Mouse (Mus musculus) liver, embryonic 14.5 days (tissue): ENCODE results near the gene Rufy4. TPM values are rescaled to one million over a fixed set of nuclear protein-coding genes. Genes with fewer than 3 reads are reported as not detected.

Experiments
- ATAC-seq: fragments of 200-750 bp; cut with Nextera tagmentation; 2 replicates; pipeline ENCODE4 v1.8.0; 2017; ENCODE audit warnings: moderate number of reproducible peaks, mild to moderate bottlenecking, moderate library complexity; ENCODE audit not compliant: insufficient read depth
- DNase-seq, 3 experiments: peaks; one replicate each; pipeline ENCODE4 v3.0.0-alpha.2; 2012 to 2013; ENCODE audit warnings: low read depth in 3 of 3, low spot score in 3 of 3
- H3K27ac ChIP-seq: fragments of 300-500 bp; sonication (generic); 2 replicates; pipeline ENCODE4 v1.5.1; 2014; ENCODE audit warnings: moderate library complexity, mild to moderate bottlenecking, control low read depth, inconsistent platforms
- H3K27me3 ChIP-seq: fragments of 300-500 bp; sonication (generic); 2 replicates; pipeline ENCODE4 v1.6.1; 2014; ENCODE audit warnings: mild to moderate bottlenecking, low read length, moderate library complexity; ENCODE audit not compliant: control insufficient read depth, insufficient read depth
- H3K36me3 ChIP-seq: fragments of 300-500 bp; sonication (generic); replicated peaks from 2 replicates; pipeline ENCODE4 v1.6.1; 2014; ENCODE audit warnings: low read depth; ENCODE audit not compliant: control insufficient read depth, insufficient read depth
- H3K4me1 ChIP-seq, 2 experiments: fragments of 200-500 bp in 1 of 2; fragments of 300-500 bp in 1 of 2; sonication (generic) in 1 of 2; replicated peaks; 2 replicates each; pipeline ENCODE4 v1.6.1; 2012 to 2014; ENCODE audit warnings: antibody characterized with exemption in 1 of 2, inconsistent platforms in 1 of 2, low read length in 1 of 2; ENCODE audit not compliant: control insufficient read depth in 2 of 2, insufficient read depth in 2 of 2
- H3K4me2 ChIP-seq: fragments of 300-500 bp; sonication (generic); 2 replicates; pipeline ENCODE4 v1.6.1; 2014; ENCODE audit warnings: low read depth, mild to moderate bottlenecking, control low read depth, moderate library complexity
- H3K4me3 ChIP-seq, 2 experiments: fragments of 200-500 bp in 1 of 2; fragments of 300-500 bp in 1 of 2; sonication (generic) in 1 of 2; 2 replicates each; pipeline ENCODE4 v1.5.1; 2012 to 2014; ENCODE audit warnings: low read depth in 2 of 2, low read length in 2 of 2, mild to moderate bottlenecking in 2 of 2, control low read depth in 1 of 2, inconsistent platforms in 1 of 2, moderate library complexity in 1 of 2; ENCODE audit not compliant: insufficient read depth in 1 of 2
- H3K9ac ChIP-seq: fragments of 300-500 bp; sonication (generic); replicated peaks from 2 replicates; pipeline ENCODE4 v1.6.1; 2014; ENCODE audit warnings: mild to moderate bottlenecking, control low read depth, moderate library complexity
- H3K9me3 ChIP-seq: fragments of 300-500 bp; sonication (generic); 2 replicates; pipeline ENCODE4 v1.6.1; 2016; ENCODE audit warnings: low read length, mixed read lengths; ENCODE audit not compliant: control insufficient read depth
- CTCF ChIP-seq: IDR thresholded peaks from 2 replicates; pipeline ENCODE4 v1.5.1; 2016; ENCODE audit warnings: antibody characterized with exemption, low read depth, control low read depth
- EP300 ChIP-seq: IDR thresholded peaks from 2 replicates; pipeline ENCODE4 v1.6.1; 2016; ENCODE audit warnings: antibody characterized with exemption, low read depth
- WGBS: fragments of 180-500 bp; shearing (Covaris S2); extraction: QIAGEN DNeasy Blood & Tissue Kit; methylation state at CpG from one replicate; pipeline ENCODE4 v1.1.7; 2014; ENCODE audit not compliant: insufficient replicate concordance; 5-methylcytosine and 5-hydroxymethylcytosine counted together
- polyA plus RNA-seq, 2 experiments: library from polyadenylated mRNA; depleted of rRNA in 1 of 2; stranded (reverse) in 1 of 2; unstranded in 1 of 2; fragments of >200 nt; fragmentation: Nextera tagmentation in 1 of 2; extraction: Ambion mirVana in 1 of 2; gene quantifications; 2 replicates each; pipeline versions ENCODE4 v1.2.1 to v1.2.3; 2012 to 2014

Rufy4 gene
- polyA plus RNA-seq, 2 experiments, result 0.04 to 0.09 TPM

- ATAC-seq, result no peak
- no peak overlapping the region for H3K9ac ChIP-seq
- H3K36me3 ChIP-seq, result no peaks in the 10 kb centered on the region
- 46% methylated on average over 6 of the region's 6 CpGs for WGBS
- H3K4me2 ChIP-seq, result no peak overlapping the region
- no peak overlapping the region for H3K4me3 ChIP-seq
- TF ChIP-seq CTCF, result no peak
- TF ChIP-seq EP300, result no peak
- no peak for DNase-seq
- H3K9me3 ChIP-seq, result no peaks in the 10 kb centered on the region
- H3K27me3 ChIP-seq, result no peaks in the 10 kb centered on the region
- H3K4me1 ChIP-seq, result peaks cover 0 to 14% of the 10 kb centered on the region in 2 experiments; a peak in 2 of 4 replicates
- H3K27ac ChIP-seq, result no peak overlapping the region
Measured at GRCm38 (mm10) chr1:74084065-74084705, 41.2 kb upstream of the Rufy4 start.

- Histone ChIP-seq H3K27me3 (no peaks in the 10 kb centered on the region), H3K4me1 (peaks cover 0 to 14% of the 10 kb centered on the region in 2 experiments; a peak in 2 of 4 replicates), H3K4me3 (no peak overlapping the region), H3K4me2 (no peak overlapping the region), H3K27ac (no peak overlapping the region), H3K36me3 (no peaks in the 10 kb centered on the region), H3K9me3 (no peaks in the 10 kb centered on the region), H3K9ac (no peak overlapping the region)
- no peak for TF ChIP-seq EP300
- DNase-seq (no peak), ATAC-seq (no peak)
- WGBS, result 39% methylated on average over 5 of the region's 5 CpGs
Measured at GRCm38 (mm10) chr1:74084752-74085151, 40.6 kb upstream of the Rufy4 start.

GRCm38 (mm10) chr1:74085566-74085965, 39.8 kb upstream of the Rufy4 start:
- no peak overlapping the region for H3K4me3 ChIP-seq
- H3K9ac ChIP-seq, result no peak overlapping the region
- DNase-seq (no peak), ATAC-seq (no peak)
- no peak overlapping the region for H3K27ac ChIP-seq
- 62% methylated on average over 7 of the region's 7 CpGs for whole genome bisulfite sequencing
- H3K4me1 ChIP-seq, result peaks cover 0 to 14% of the 10 kb centered on the region in 2 experiments; a peak in 2 of 4 replicates
- no peak for TF ChIP-seq EP300
- no peak for TF ChIP-seq CTCF
- H3K36me3 ChIP-seq, result no peaks in the 10 kb centered on the region
- no peak overlapping the region for H3K4me2 ChIP-seq
- no peaks in the 10 kb centered on the region for H3K27me3 ChIP-seq
- H3K9me3 ChIP-seq, result no peaks in the 10 kb centered on the region

- TF ChIP-seq CTCF (no peak), EP300 (no peak)
- no peak for ATAC-seq
- no peak overlapping the region for H3K4me2 ChIP-seq
- no peak for DNase-seq
- no peaks in the 10 kb centered on the region for H3K36me3 ChIP-seq
- no peaks in the 10 kb centered on the region for H3K4me1 ChIP-seq
- no peaks in the 10 kb centered on the region for H3K9me3 ChIP-seq
- WGBS, result 45% methylated on average over 1 of the region's 1 CpGs
- H3K4me3 ChIP-seq, result no peak overlapping the region
- no peak overlapping the region for H3K9ac ChIP-seq
- H3K27ac ChIP-seq, result no peak overlapping the region
- no peaks in the 10 kb centered on the region for H3K27me3 ChIP-seq
Measured at GRCm38 (mm10) chr1:74088569-74088968, 36.8 kb upstream of the Rufy4 start.

GRCm38 (mm10) chr1:74090329-74090728, 35.0 kb upstream of the Rufy4 start:
- no peak for DNase-seq
- 55% methylated on average over 7 of the region's 7 CpGs for WGBS
- Histone ChIP-seq H3K4me1 (no peaks in the 10 kb centered on the region), H3K4me3 (no peak overlapping the region), H3K9ac (no peak overlapping the region), H3K4me2 (no peak overlapping the region), H3K9me3 (no peaks in the 10 kb centered on the region), H3K27me3 (peaks cover 4% of the 10 kb centered on the region), H3K36me3 (no peaks in the 10 kb centered on the region), H3K27ac (no peak overlapping the region)
- no peak for ATAC-seq
- TF ChIP-seq EP300, result no peak
- no peak for TF ChIP-seq CTCF
